Mouse (Mus musculus): ENCODE measurements around the gene Fpgs. TPM values are rescaled to one million over a fixed set of nuclear protein-coding genes. Genes with fewer than 3 reads are reported as not detected.

Gene Fpgs
- polyA plus RNA-seq (2014; fragmentation: Illumina TruSeq; extraction: RNeasy Lipid Tissue Mini Kit (QIAGEN cat#74804); ENCODE audit: low read depth, low replicate concordance) = 50.8 TPM

DNA sequence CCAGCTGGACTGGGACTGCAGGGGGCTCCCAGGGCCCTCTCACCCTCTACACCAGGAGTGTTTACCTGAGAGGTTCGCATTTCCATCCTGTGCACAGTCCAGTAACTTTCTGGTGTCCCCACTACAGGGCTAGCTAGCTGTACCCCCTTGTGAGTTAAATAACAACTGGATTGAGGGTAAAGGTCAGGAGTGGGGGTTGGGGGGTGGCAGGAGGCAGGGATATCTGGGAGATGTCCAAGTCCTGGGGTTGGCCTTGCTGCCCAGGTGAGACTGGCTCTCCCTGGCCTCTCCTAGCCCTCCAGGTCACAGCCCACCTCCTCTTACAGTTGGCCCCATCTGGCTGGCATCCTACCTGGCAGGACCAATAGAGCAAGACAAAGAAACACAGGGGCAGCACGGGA lies at the start of gene Fpgs:
Gene Fpgs, minus strand, starts transcription at position 125 of the 401 bp plus-strand sequence.

DNA sequence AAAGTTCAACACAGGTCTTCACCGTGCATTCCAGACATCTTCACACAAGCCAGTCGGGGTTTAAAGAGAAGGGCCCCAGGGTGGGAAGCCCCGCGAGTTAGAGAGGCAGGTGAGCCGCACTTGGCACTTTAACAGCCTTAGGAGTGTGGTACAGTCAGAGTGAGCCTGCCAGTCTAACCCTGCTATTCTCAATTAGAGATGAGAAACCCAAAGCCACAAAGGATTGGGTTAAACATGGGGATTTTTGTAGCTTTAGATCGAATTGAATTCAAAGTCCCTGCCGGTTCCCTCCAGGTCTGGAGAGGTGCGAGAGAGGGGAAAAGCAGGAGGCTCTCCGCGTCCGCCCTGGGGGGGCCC lies 36.9 kb upstream of the Fpgs start, which contains the start of gene 6330409D20Rik:
Gene 6330409D20Rik, minus strand, starts transcription at position 101 of the 357 bp plus-strand sequence.

DNA sequence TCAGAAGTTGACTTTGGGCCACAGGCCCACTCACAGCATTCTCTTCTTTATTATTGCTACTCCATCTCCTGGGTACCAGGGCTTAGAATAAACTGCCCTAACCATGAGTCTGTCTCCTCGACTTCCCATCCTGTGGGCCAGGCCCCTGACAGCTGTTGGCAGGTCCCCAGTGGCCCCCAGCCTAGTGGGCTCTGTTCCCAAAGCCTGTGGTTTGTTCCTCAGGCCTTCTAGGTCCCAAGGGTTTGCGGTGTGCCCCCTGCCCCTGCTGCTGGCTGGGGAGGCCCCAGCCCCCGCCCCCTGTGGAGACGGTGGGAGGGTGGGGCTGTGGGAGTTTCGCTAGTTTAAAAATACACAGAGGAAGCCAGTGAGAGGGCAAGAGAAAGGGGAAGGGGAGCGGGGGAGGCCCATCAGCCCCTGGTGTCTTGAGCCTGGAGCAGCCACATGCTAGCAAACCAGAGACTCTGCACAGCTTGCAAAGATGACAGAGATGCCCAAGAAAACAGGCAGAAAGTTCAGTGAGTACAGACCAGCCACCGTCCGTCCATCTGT lies 16.8 kb upstream of the Fpgs start, which contains the start of gene Sh2d3c:
Gene Sh2d3c, plus strand, starts transcription at position 375 of the 549 bp plus-strand sequence.

DNA sequence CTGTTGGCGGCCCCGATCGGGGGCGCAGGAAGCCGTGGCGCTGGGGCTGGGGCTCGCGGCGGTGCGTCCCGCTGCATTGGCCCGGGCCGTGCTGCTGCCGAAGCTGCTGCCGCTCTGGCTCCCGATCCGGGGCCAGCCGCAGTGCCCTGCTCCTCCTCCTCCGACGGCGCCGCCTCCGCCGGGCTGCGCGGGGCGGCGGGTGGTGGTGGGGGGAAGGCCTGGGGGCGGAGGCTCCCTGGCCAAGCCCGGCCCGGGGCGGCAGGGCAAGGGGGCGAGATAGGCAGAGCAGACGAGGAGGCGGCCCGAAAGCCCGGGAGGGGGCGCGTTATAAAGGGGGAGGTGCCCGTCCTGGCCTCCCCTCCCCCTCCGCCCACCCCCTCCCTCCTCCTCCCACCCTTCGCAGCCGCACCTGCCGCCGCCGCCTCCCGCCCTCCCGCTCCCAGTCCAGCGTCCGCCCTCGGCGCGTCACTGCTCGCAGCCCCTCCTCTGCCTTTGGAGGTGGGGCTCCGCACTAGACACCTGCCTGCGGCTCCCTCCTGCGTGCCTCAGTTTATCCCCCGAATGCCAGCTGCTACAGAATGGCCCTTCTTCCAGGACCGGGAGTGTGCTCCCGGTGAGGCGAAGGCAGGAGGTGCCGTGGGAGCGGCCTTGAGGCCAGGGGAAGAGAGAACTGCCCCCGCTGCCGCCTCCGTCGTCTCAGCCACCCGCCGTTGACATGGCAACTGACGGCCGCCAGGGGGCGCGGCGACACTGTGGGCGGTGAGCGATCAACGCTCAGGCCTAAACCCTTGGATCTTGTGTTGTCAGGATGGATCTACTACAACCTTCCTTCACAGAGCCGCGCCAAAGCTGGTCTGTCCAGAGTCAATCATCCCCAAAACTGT lies 9.2 kb upstream of the Fpgs start, which contains the start of gene Cdk9:
Gene Cdk9, minus strand, starts transcription at position 143 of the 884 bp plus-strand sequence.

DNA sequence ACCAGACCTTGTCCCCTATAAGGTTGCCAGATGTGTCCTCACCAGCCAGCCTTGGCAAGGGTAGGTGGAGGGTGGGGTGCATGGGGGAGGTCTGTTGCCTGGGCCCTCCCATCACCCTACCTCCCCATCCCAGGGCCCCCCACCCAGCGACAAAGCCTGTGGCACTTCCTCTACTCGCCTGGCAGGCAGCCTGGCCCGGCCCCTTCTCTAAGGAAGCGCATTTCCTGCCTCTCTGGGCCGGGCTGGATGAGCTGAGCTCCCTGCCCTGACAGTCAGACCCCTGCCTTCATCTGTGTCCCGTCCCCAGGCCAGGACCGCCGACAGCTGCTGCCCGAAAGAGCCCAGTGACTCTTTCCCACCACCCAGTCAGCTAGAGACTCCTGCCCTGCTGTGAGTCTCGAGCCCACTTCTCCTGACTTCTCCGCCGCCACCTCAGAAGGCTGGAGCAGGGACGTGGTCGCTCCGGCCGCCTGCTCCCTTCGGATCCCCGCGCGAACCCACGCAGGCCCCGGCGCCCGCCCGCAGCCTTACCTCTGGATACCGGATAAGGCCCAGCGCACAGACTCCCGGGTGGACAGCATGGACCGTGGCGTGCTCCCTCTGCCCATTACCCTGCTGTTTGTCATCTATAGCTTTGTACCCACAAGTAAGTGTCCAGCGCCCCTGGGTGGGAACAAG lies 57.4 kb downstream of the Fpgs start, which contains the start of gene Eng:
Gene Eng, plus strand, starts transcription at position 217 of the 678 bp plus-strand sequence.

Other genes starting within 250 kb of the Fpgs start
- gene Fam102a, start 168.8 kb downstream of the Fpgs start, polyA plus RNA-seq (2014; fragmentation: Illumina TruSeq; extraction: RNeasy Lipid Tissue Mini Kit (QIAGEN cat#74804); ENCODE audit: low read depth, low replicate concordance) = 29.4 TPM
- gene Dpm2, start 133.3 kb downstream of the Fpgs start, polyA plus RNA-seq (2014; fragmentation: Illumina TruSeq; extraction: RNeasy Lipid Tissue Mini Kit (QIAGEN cat#74804); ENCODE audit: low read depth, low replicate concordance) = 87.5 TPM
- gene Pip5kl1, start 129.3 kb downstream of the Fpgs start, polyA plus RNA-seq (2014; fragmentation: Illumina TruSeq; extraction: RNeasy Lipid Tissue Mini Kit (QIAGEN cat#74804); ENCODE audit: low read depth, low replicate concordance) = not detected
- not detected for gene 9430097D07Rik, start 128.5 kb downstream of the Fpgs start, polyA plus RNA-seq (2014; fragmentation: Illumina TruSeq; extraction: RNeasy Lipid Tissue Mini Kit (QIAGEN cat#74804); ENCODE audit: low read depth, low replicate concordance)
- 28.3 TPM for gene St6galnac4, start 117.0 kb downstream of the Fpgs start, polyA plus RNA-seq (2014; fragmentation: Illumina TruSeq; extraction: RNeasy Lipid Tissue Mini Kit (QIAGEN cat#74804); ENCODE audit: low read depth, low replicate concordance)
- gene St6galnac6, start 104.4 kb downstream of the Fpgs start, polyA plus RNA-seq (2014; fragmentation: Illumina TruSeq; extraction: RNeasy Lipid Tissue Mini Kit (QIAGEN cat#74804); ENCODE audit: low read depth, low replicate concordance) = 24.1 TPM
- 38.9 TPM for gene Ak1, start 82.4 kb downstream of the Fpgs start, polyA plus RNA-seq (2014; fragmentation: Illumina TruSeq; extraction: RNeasy Lipid Tissue Mini Kit (QIAGEN cat#74804); ENCODE audit: low read depth, low replicate concordance)
- gene Eng, start 57.5 kb downstream of the Fpgs start, polyA plus RNA-seq (2014; fragmentation: Illumina TruSeq; extraction: RNeasy Lipid Tissue Mini Kit (QIAGEN cat#74804); ENCODE audit: low read depth, low replicate concordance) = 49.7 TPM
- 63.0 TPM for gene Cdk9, start 8.9 kb upstream of the Fpgs start, polyA plus RNA-seq (2014; fragmentation: Illumina TruSeq; extraction: RNeasy Lipid Tissue Mini Kit (QIAGEN cat#74804); ENCODE audit: low read depth, low replicate concordance)
- 12.2 TPM for gene Sh2d3c, start 16.9 kb upstream of the Fpgs start, polyA plus RNA-seq (2014; fragmentation: Illumina TruSeq; extraction: RNeasy Lipid Tissue Mini Kit (QIAGEN cat#74804); ENCODE audit: low read depth, low replicate concordance)
- not detected for gene 6330409D20Rik, start 36.9 kb upstream of the Fpgs start, polyA plus RNA-seq (2014; fragmentation: Illumina TruSeq; extraction: RNeasy Lipid Tissue Mini Kit (QIAGEN cat#74804); ENCODE audit: low read depth, low replicate concordance)
- 40.9 TPM for gene Tor2a, start 53.1 kb upstream of the Fpgs start, polyA plus RNA-seq (2014; fragmentation: Illumina TruSeq; extraction: RNeasy Lipid Tissue Mini Kit (QIAGEN cat#74804); ENCODE audit: low read depth, low replicate concordance)
- gene Ttc16, start 71.5 kb upstream of the Fpgs start, polyA plus RNA-seq (2014; fragmentation: Illumina TruSeq; extraction: RNeasy Lipid Tissue Mini Kit (QIAGEN cat#74804); ENCODE audit: low read depth, low replicate concordance) = 4.4 TPM
- 5.0 TPM for gene Ptrh1, start 71.6 kb upstream of the Fpgs start, polyA plus RNA-seq (2014; fragmentation: Illumina TruSeq; extraction: RNeasy Lipid Tissue Mini Kit (QIAGEN cat#74804); ENCODE audit: low read depth, low replicate concordance)
- 3.0 TPM for gene Cfap157, start 80.3 kb upstream of the Fpgs start, polyA plus RNA-seq (2014; fragmentation: Illumina TruSeq; extraction: RNeasy Lipid Tissue Mini Kit (QIAGEN cat#74804); ENCODE audit: low read depth, low replicate concordance)
- 9.1 TPM for gene Stxbp1, start 143.1 kb upstream of the Fpgs start, polyA plus RNA-seq (2014; fragmentation: Illumina TruSeq; extraction: RNeasy Lipid Tissue Mini Kit (QIAGEN cat#74804); ENCODE audit: low read depth, low replicate concordance)
- gene Fam129b, start 172.0 kb upstream of the Fpgs start, polyA plus RNA-seq (2014; fragmentation: Illumina TruSeq; extraction: RNeasy Lipid Tissue Mini Kit (QIAGEN cat#74804); ENCODE audit: low read depth, low replicate concordance) = 43.8 TPM